Mouse (Mus musculus): ENCODE data around the gene Nfe2l3. TPM values are rescaled to one million over a fixed set of nuclear protein-coding genes. Genes with fewer than 3 reads are reported as not detected.
"Not testable (repeated sequence)": the region's sequence is repeated elsewhere in the genome, so short reads cannot be mapped to it uniquely, and the experiment has no call there.

Nfe2l3 gene
- total RNA-seq, 2 experiments from 2014 or later, result not detected

DNA sequence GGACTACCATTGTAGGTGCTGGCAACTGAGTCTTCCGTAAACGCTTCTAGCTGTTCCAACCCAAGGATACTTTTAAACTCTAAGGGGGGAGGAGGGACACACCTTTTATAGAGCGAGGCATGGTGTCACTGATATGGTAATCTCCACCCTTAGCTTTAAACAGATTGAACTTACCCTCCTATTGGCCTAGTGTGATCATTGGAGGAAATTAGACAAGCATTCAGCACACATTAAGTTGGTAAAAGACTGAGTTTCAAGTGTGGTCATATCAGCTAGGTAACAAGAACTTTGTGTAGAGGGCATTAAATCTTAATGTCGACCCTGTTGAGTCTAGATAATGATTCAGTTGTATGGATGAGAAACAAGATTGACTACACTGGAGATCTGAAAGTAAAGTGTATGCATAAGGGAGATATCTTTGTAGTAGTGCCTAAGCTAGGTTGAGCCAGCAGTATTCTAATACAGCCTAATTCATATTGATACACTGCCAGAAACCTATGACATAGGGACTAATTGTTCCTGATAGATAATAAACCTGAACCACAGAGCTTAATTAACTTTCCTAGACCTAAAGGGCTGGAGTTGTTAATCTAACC lies 46.8 kb downstream of the Nfe2l3 start:
- intact Hi-C loops (cut with DNase I), result no loop called here
- no peak for DNase-seq
- no peak overlapping the region for H3K4me3 ChIP-seq
- no peak overlapping the region for H3K27ac ChIP-seq
- TF ChIP-seq CTCF (IDR thresholded peaks at IDR 0.05), result no peak

- Histone ChIP-seq H3K4me3 (no peak overlapping the region), H3K27ac (no peak overlapping the region)
- no peak for TF ChIP-seq CTCF (IDR thresholded peaks at IDR 0.05)
- no peak for DNase-seq
- intact Hi-C loops (cut with DNase I), result no loop called here
Observed at GRCm38 (mm10) chr6:51481548-51481947, 49.1 kb downstream of the Nfe2l3 start.

GRCm38 (mm10) chr6:51483861-51484260 lies 51.4 kb downstream of the Nfe2l3 start:
- intact Hi-C loops (cut with DNase I), result no loop called here
- no peak for DNase-seq
- Histone ChIP-seq H3K27ac (no peak overlapping the region), H3K4me3 (no peak overlapping the region)
- TF ChIP-seq CTCF (IDR thresholded peaks at IDR 0.05), result no peak

DNA sequence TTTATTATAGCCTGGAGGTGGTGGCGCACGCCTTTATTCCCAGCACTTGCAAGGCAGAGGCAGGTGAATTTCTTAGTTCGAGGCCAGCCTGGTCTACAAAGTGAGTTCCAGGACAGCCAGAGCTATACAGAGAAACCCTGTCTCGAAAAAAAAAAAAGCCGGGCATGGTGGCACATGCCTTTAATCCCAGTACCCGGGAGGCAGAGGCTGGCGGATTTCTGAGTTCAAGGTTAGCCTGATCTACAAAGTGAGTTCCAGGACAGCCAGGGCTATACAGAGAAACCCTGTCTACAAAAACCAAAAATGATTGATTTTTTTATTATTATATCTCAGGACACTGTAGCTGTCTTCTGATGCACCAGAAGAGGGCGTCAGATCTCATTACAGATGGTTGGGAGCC lies 52.1 kb downstream of the Nfe2l3 start:
- H3K4me3 ChIP-seq; H3K27ac ChIP-seq; intact Hi-C loops (cut with DNase I); DNase-seq: not testable (repeated sequence)

- intact Hi-C loops (cut with DNase I), result no loop called here
- Histone ChIP-seq H3K27ac (no peak overlapping the region), H3K4me3 (no peak overlapping the region)
- TF ChIP-seq CTCF (IDR thresholded peaks at IDR 0.05), result no peak
- no peak for DNase-seq
Observed at GRCm38 (mm10) chr6:51485646-51486045, 53.2 kb downstream of the Nfe2l3 start.

- Histone ChIP-seq H3K4me3 (no peak overlapping the region), H3K27ac (no peak overlapping the region)
- intact Hi-C loops (cut with DNase I), result no loop called here
- TF ChIP-seq CTCF (IDR thresholded peaks at IDR 0.05), result no peak
- no peak for DNase-seq
Observed at GRCm38 (mm10) chr6:51486076-51486710, 53.7 kb downstream of the Nfe2l3 start.

GRCm38 (mm10) chr6:51486731-51487130 lies 54.3 kb downstream of the Nfe2l3 start:
- H3K27ac ChIP-seq, result no peak overlapping the region
- no peak for TF ChIP-seq CTCF (IDR thresholded peaks at IDR 0.05)
- H3K4me3 ChIP-seq, result no peak overlapping the region
- DNase-seq, result no peak
- intact Hi-C loops (cut with DNase I), result no loop called here

- no peak for TF ChIP-seq CTCF (IDR thresholded peaks at IDR 0.05)
- H3K27ac ChIP-seq, result peak overlapping the region; percentile 61
- intact Hi-C loops (cut with DNase I), result no loop called here
- H3K4me3 ChIP-seq, result no peak overlapping the region
- peak; percentile 89 for DNase-seq
Observed at GRCm38 (mm10) chr6:51489787-51490186, 57.3 kb downstream of the Nfe2l3 start.

GRCm38 (mm10) chr6:51497321-51498111 lies 65.0 kb downstream of the Nfe2l3 start:
- Histone ChIP-seq H3K27ac (no peak overlapping the region), H3K4me3 (no peak overlapping the region)
- DNase-seq, result no peak
- intact Hi-C loops (cut with DNase I), result no loop called here
- TF ChIP-seq CTCF (IDR thresholded peaks at IDR 0.05), result no peak

GRCm38 (mm10) chr6:51505671-51506070 lies 73.2 kb downstream of the Nfe2l3 start:
- TF ChIP-seq CTCF (IDR thresholded peaks at IDR 0.05), result no peak
- H3K4me3 ChIP-seq, result no peak overlapping the region
- no peak for DNase-seq
- H3K27ac ChIP-seq, result no peak overlapping the region
- intact Hi-C loops (cut with DNase I), result loop anchor here (5.0 kb wide), 1 partner anchor 123 kb away; no protein-coding TSS in a partner anchor

GRCm38 (mm10) chr6:51507556-51507955 lies 75.1 kb downstream of the Nfe2l3 start:
- TF ChIP-seq CTCF (IDR thresholded peaks at IDR 0.05), result no peak
- no peak overlapping the region for H3K27ac ChIP-seq
- H3K4me3 ChIP-seq, result no peak overlapping the region
- DNase-seq, result no peak
- intact Hi-C loops (cut with DNase I), result loop anchor here (5.0 kb wide), 1 partner anchor 125 kb away; no protein-coding TSS in a partner anchor

Other genes starting within 250 kb of the Nfe2l3 start
- gene Hnrnpa2b1, start 37.2 kb downstream of the Nfe2l3 start, total RNA-seq (2021), result 100 to 1,000 TPM; 290 to 399 TPM
- 10 to 100 TPM; 38.6 to 51.1 TPM for gene Cbx3, start 37.7 kb downstream of the Nfe2l3 start, total RNA-seq (2021)
- gene Snx10, start 91.2 kb downstream of the Nfe2l3 start, total RNA-seq (2021), result 1 to 10 TPM; 4.4 to 6.1 TPM